Mouse (Mus musculus): ENCODE data around the gene Gm28635.

DNA sequence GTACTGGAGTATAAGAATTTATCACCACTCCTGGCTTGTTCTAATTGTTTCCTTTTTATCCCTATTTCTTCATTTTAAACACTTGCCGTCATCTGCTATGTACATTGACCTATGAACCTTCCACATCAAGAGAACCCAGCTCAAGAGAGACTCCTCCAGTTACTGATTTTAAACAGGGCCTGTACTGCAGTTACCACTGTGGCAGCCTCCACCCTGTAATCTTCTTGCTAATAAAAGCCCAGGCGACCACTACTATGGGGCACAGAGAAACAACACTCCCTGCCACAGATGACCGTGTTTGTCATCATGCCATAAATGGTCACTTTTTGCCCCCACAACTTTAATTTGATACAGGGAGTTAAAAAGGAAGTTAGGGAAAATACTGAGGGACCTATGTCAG is 50.8 kb downstream of the Gm28635 start:
- TF ChIP-seq CTCF (IDR thresholded peaks at IDR 0.05; ENCODE audit: borderline replicate concordance, insufficient read depth, low read depth, low read length): no peak
- TF ChIP-seq POLR2A (IDR thresholded peaks at IDR 0.05; ENCODE audit: borderline replicate concordance, insufficient read depth, low read length): no peak
